23 mouse cellular contexts compared by ENCODE assay signal in the genomic region with DNA sequence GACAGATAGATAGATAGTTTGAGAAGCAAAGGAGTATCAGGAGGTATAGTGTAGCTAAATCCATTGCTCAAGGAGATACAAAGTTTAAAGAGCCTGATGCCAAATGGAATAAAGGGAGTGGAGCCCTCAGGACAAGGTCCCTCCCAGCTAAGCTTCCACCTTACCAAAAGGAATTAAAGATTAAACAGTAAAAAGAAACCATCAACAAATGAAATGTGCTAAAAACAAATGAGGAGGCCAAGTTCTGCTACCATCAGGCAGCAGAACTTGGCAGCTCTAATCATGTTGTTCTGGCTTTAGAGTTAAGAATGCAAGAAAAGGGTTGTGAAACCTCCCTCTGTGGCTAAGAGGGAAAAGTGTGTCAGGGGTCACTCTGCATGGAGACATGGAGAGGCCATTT.
"Had no signal": no experiment of that assay in that cellular context is flagged by ENCODE, and none has a peak within 500 bp of the region (broad histone marks: within the 10 kb centered on the region; RNA-seq: fewer than 3 reads in every experiment).

No protein-coding gene starts in this region.

- H3K9me3 ChIP-seq: intestine, embryonic 15.5 days; limb, embryonic 10.5 days; limb, embryonic 13.5 days; midbrain, embryonic 12.5 days; midbrain, embryonic 15.5 days; neural tube, embryonic 12.5 days; neural tube, embryonic 15.5 days had no signal

- H3K36me3 ChIP-seq: intestine, embryonic 15.5 days; limb, embryonic 10.5 days; limb, embryonic 13.5 days; midbrain, embryonic 12.5 days; midbrain, embryonic 15.5 days; neural tube, embryonic 12.5 days; neural tube, embryonic 15.5 days had no signal

- H3K4me2 ChIP-seq: intestine, embryonic 15.5 days; limb, embryonic 13.5 days; lung, embryonic 14.5 days; midbrain, embryonic 12.5 days; midbrain, embryonic 15.5 days; neural tube, embryonic 12.5 days; neural tube, embryonic 15.5 days had no signal

- H3K27me3 ChIP-seq: intestine, embryonic 15.5 days; limb, embryonic 13.5 days; midbrain, embryonic 12.5 days; midbrain, embryonic 15.5 days; neural tube, embryonic 12.5 days; neural tube, embryonic 15.5 days had no signal

- DNase-seq: layer of hippocampus, adult 9-11 months; liver; liver, postnatal 0 days; lung, embryonic 14.5 days; right cerebral cortex, adult 18-20 months; right cerebral cortex, postnatal 14 days; right cerebral cortex, postnatal 4 days; thymus, adult 2 months; thymus, postnatal 14 days; thymus, postnatal 4 days had no signal

- ATAC-seq: intestine, embryonic 15.5 days; liver, postnatal 0 days; lung, postnatal 0 days; midbrain, embryonic 15.5 days had no signal

- H3K9ac ChIP-seq: intestine, embryonic 15.5 days; limb, embryonic 13.5 days; liver, embryonic 14.5 days; liver, postnatal 0 days; lung, embryonic 14.5 days; midbrain, embryonic 12.5 days; midbrain, embryonic 15.5 days; neural tube, embryonic 12.5 days; neural tube, embryonic 15.5 days had no signal

- H3K4me3 ChIP-seq: intestine, embryonic 15.5 days; layer of hippocampus, adult 2 months; limb, embryonic 10.5 days; limb, embryonic 13.5 days; midbrain, embryonic 12.5 days; midbrain, embryonic 15.5 days; neural tube, embryonic 12.5 days; neural tube, embryonic 15.5 days had no signal

- H3K4me1 ChIP-seq: intestine, embryonic 15.5 days; limb, embryonic 10.5 days; limb, embryonic 13.5 days; midbrain, embryonic 12.5 days; midbrain, embryonic 15.5 days; neural tube, embryonic 12.5 days had no signal

- H3K27ac ChIP-seq: intestine, embryonic 15.5 days; kidney, postnatal 0 days; layer of hippocampus, adult 2 months; limb, embryonic 10.5 days; limb, embryonic 13.5 days; liver, embryonic 14.5 days; macrophage; midbrain, embryonic 12.5 days; midbrain, embryonic 15.5 days; neural tube, embryonic 12.5 days; neural tube, embryonic 15.5 days; stomach, postnatal 0 days had no signal
